Mouse (Mus musculus) left cerebral cortex, adult 8-10 months (tissue): ENCODE measurements around the gene Fig4. TPM values are rescaled to one million over a fixed set of nuclear protein-coding genes. Genes with fewer than 3 reads are reported as not detected.

Experiments
- DNase-seq, 2 experiments: peaks; one replicate each; pipeline ENCODE4 v3.0.0; 2022; ENCODE audit warnings: low spot score in 2 of 2
- total RNA-seq, 4 experiments: library from RNA; stranded (reverse); gene quantifications; 2 replicates each; pipeline ENCODE4 v1.2.4; 2022

Fig4 gene
- 10 to 100 TPM; 28.3 to 31.4 (median 30.0) TPM for total RNA-seq

GRCm38 (mm10) chr10:41302689-41303431 is at the start of gene Fig4:
TSS of gene Fig4 (minus strand) at chr10:41303260.
- DNase-seq = peak; percentile 66 to 75

GRCm38 (mm10) chr10:41341346-41341745 is 38.3 kb upstream of the Fig4 start:
- no peak for DNase-seq

GRCm38 (mm10) chr10:41332533-41333043 is 29.5 kb upstream of the Fig4 start:
- no peak for DNase-seq

- no peak for DNase-seq
Observed at GRCm38 (mm10) chr10:41315866-41316265, 12.8 kb upstream of the Fig4 start.

DNA sequence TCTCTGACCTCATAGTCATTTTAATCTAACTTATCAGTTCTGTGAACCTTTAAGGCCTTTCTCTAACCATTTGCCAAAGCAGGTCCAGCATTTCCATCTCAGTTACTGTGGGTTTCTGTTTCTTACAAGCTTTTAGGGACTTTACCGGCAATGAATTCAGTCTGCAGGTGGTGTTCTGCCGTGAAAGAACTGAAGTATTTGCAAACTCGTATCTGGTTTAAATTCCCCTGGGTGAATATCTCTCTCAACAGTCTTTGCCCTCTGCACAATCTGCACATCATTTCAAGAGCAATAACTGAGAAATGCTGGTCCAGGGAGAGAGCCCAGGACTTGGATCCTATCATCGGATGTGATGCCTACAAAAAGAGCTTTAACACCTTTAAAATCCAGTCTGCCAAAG is 5.1 kb upstream of the Fig4 start:
- DNase-seq = no peak

DNA sequence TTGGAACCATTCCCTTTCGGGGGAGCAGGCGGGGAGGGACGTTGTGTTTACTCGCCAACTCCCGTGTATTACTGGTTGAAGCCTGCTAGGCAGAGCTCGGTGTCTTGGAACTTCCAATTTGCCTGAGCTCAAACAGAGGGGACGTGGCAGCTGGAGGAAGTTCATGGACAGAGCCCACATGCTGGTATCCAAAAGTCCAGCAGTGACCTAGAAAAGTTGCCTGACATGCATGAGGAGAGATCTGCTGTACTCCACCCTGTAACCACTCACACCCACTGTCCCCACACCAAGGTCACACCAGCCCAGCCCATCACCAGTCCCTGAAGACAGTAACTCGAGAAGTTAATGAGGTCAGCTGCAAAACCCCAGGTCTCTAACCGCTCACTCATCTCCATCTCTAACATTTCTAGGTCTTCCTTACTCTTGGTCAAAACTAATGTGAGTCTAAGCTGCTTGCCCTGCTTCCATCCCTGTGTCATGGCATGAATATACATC is 1.9 kb upstream of the Fig4 start:
- DNase-seq = no peak

GRCm38 (mm10) chr10:41303639-41304444 is 782 bp upstream of the Fig4 start, which contains the start of gene Ak9:
TSS of gene Ak9 (plus strand) at chr10:41303980.
- peak; percentile 62 to 89 for DNase-seq

GRCm38 (mm10) chr10:41300161-41300560 is 2.9 kb downstream of the Fig4 start:
- DNase-seq = no peak

DNA sequence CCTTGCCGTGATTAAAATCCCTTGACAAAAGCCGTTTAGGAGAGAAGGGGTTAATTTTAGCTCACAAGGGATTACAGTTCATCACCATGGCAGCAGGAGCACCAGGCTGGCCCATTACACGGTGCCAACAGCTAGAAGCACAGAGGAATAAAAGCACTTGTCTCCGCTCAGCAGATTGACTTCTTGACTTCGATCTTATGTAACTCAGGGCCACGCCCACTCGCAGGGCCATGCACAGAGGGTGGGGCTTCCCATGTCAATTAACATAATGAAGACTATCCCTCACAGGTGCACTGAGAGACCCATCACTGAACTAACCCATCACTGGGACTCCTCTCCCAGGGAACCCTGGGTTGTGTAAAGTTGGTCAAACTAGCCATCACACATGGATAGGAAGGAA is 7.9 kb downstream of the Fig4 start:
- no peak for DNase-seq

GRCm38 (mm10) chr10:41294734-41295133 is 8.3 kb downstream of the Fig4 start:
- no peak for DNase-seq

GRCm38 (mm10) chr10:41293019-41293418 is 10.0 kb downstream of the Fig4 start:
- no peak for DNase-seq

DNA sequence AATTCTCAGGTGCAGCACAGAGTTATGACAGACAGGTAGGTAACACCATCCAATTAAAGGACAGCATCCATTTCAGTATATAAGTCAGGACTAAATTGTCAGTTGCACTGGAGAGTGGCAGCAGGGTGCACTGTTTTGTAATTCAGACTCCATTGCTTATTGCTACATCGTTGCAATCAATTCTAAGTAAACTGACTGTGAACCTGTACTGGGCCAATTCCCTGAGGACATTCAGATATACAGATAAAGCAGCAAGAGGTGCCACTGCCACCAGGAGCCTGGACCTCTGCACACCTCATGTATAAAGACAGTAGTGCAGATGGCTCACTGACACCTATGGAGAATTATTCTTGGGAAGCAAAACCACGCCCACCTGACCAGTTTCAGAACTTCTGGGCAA is 12.0 kb downstream of the Fig4 start:
- no peak for DNase-seq

DNA sequence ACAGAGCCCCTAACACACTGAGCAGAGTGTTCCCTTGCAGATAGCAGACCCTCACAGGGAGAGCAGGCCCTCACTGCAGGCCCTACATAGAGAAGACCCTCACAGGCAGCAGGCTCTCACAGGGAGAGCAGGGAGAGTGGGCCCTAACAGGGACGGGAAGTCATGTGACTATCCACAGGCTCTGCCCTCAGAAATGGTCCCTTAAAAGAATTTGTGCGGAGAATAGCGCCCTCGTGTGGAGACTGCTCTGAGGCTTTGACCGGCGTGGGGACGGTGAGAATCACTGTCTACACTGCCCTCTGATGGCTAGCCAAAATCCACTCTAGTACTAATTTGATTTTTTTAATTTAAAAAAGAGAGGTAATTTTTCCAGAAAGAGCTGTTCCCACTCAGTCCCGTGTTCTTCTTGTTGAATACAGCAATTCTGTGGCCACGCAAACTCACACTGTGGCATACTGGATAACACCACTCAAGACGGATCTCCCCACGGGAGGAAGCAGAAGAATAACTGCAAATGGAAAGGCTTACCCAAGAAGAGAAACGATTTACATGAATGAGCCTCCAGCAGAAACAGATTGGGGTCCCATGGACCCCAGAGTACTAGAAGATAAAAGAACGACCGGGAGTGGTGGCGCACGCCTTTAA is 14.2 kb downstream of the Fig4 start:
- peak; percentile 69 to 74 for DNase-seq

GRCm38 (mm10) chr10:41288074-41288473 is 15.0 kb downstream of the Fig4 start:
- no peak for DNase-seq

DNA sequence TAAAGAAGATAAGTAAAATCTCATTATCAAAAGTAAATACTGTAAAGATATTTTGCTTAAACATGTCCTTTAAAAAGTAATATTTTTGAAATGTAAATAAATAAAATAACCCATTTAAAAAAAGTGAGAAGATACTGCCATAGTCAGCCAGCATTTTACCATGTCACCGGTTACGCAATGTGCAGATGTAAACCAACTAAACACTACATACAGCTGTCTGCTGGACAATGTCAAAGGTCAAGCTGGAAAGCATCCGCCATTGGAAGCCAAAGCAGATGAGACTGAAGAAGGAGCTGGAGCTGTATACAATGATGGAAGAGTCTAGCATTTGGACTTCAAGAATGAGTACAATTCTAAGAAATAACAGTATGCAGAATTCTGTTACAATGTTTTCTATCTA is 15.4 kb downstream of the Fig4 start:
- DNase-seq = no peak

DNA sequence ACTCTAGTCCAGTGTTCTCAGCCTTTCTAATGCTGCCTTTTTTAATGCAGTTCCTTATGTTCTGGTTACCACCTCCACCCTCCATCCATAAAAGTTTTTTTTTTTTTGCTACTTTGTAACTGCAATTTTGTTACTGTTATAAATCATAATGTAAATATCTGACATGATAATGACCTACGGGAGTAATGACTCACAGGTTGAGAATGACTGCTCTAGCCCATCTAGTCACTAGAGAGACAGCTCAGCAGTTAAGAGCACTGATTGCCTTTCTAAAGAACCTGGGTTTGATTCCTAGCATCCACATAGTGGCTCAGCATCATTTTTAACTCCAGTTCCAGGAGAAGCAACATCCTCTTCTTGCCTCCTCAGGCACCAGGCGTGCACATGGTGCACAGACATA is 21.0 kb downstream of the Fig4 start:
- no peak for DNase-seq

GRCm38 (mm10) chr10:41280796-41281195 is 22.3 kb downstream of the Fig4 start:
- DNase-seq = no peak

GRCm38 (mm10) chr10:41280177-41280576 is 22.9 kb downstream of the Fig4 start:
- no peak for DNase-seq

- no peak for DNase-seq
Observed at GRCm38 (mm10) chr10:41278808-41279207, 24.3 kb downstream of the Fig4 start.

DNA sequence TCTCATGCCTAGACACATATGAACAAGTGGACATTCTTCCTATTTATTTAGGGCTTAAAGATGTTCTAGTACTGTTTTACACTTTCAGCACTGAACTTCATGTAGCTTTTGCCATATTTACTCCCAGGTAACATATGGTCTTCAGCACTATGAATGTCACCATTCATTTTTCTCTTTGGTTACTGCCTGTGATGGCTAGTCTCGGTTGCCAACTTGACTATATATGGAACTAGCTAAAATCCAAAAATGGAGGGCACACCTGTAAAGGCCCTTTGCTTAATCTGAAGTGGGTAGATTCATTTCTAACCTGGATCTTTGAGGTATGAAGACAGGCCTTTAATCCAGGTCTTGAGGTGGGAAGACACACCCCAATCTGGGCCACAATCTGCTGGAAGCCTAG is 28.2 kb downstream of the Fig4 start:
- DNase-seq = no peak

DNA sequence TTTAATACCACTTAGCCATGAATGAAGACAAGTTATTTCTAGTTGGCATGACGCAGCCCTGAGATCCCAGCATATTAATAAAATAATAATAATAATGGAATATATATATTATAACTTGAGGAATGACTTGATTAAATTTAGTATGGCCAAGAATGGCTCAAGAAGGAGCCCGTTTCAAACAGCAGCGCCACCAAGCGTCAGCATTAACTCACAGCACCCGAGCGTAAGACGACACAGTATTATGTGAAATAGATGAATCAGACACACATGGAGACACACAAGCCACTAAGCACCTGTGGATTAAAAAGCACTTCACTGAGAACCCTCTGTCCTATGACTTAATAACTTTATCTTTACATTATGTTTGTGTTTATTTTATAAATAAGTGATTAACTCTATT is 31.2 kb downstream of the Fig4 start:
- DNase-seq = no peak

DNA sequence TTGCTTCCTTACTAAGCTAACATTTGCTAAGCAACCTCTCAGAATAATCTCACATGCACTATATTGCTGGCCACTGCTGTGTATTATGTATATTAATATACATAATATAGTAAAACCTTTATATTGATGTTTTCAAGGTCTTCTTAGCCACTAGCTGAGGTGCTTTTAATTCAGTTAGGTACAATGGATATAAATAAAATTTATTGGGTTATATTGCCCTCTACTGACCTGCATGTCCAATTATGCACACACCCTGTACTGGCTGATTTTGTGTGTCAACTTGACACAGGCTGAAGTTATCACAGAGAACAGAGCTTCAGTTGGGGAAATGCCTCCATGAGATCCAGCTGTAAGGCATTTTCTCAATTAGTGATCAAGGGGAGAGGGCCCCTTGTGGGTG is 41.2 kb downstream of the Fig4 start:
- DNase-seq = no peak
